Mouse (Mus musculus) heart, embryonic 16.5 days (tissue): ENCODE measurements around the gene Pla1a. TPM values are rescaled to one million over a fixed set of nuclear protein-coding genes. Genes with fewer than 3 reads are reported as not detected.
A peak's percentile ranks its signal among the peaks of the same experiment; 100 is the strongest.

ENCODE experiments used
- ATAC-seq: fragments of 200-750 bp; cut with Nextera tagmentation; replicated peaks from 2 replicates; pipeline ENCODE4 v1.8.0; 2017; ENCODE audit warnings: moderate number of reproducible peaks; ENCODE audit not compliant: insufficient read depth, low FRiP score; ENCODE audit errors: extremely low read depth
- H3K27ac ChIP-seq: fragments of 300-500 bp; sonication (generic); 2 replicates; pipeline ENCODE4 v1.5.1; 2014; ENCODE audit warnings: mild to moderate bottlenecking, low read length, control low read depth, moderate library complexity
- H3K27me3 ChIP-seq: fragments of 300-500 bp; sonication (generic); 2 replicates; pipeline ENCODE4 v1.6.1; 2014; ENCODE audit warnings: low read length, mixed read lengths; ENCODE audit not compliant: control insufficient read depth, insufficient read depth
- H3K36me3 ChIP-seq: fragments of 300-500 bp; sonication (generic); 2 replicates; pipeline ENCODE4 v1.6.1; 2014; ENCODE audit not compliant: control insufficient read depth, insufficient read depth
- H3K4me1 ChIP-seq: fragments of 300-500 bp; sonication (generic); 2 replicates; pipeline ENCODE4 v1.6.1; 2014; ENCODE audit warnings: low read length, mixed read lengths; ENCODE audit not compliant: control insufficient read depth, insufficient read depth
- H3K4me2 ChIP-seq: fragments of 300-500 bp; sonication (generic); 2 replicates; pipeline ENCODE4 v1.6.1; 2014; ENCODE audit warnings: low read depth, mild to moderate bottlenecking, control low read depth, low read length
- H3K4me3 ChIP-seq: fragments of 300-500 bp; sonication (generic); 2 replicates; pipeline ENCODE4 v1.5.1; 2014; ENCODE audit warnings: mild to moderate bottlenecking, control low read depth, low read length
- H3K9ac ChIP-seq: fragments of 300-500 bp; sonication (generic); 2 replicates; pipeline ENCODE4 v1.6.1; 2014; ENCODE audit warnings: low read length, control low read depth
- H3K9me3 ChIP-seq: fragments of 300-500 bp; sonication (generic); replicated peaks from 2 replicates; pipeline ENCODE4 v1.6.1; 2016; ENCODE audit warnings: low read length; ENCODE audit not compliant: control insufficient read depth
- WGBS: fragments of 180-500 bp; shearing (Covaris S2); extraction: QIAGEN DNeasy Blood & Tissue Kit; methylation state at CpG from one replicate; pipeline ENCODE4 v1.1.7; 2014; 5-methylcytosine and 5-hydroxymethylcytosine counted together
- polyA plus RNA-seq: library from polyadenylated mRNA; unstranded; fragments of >200 nt; fragmentation: Nextera tagmentation; extraction: Ambion mirVana; gene quantifications from 2 replicates; pipeline ENCODE4 v1.2.1, GENCODE M21; 2015

Gene Pla1a
- polyA plus RNA-seq, 1 experiment from 2014 or later = 3.6 TPM

DNA sequence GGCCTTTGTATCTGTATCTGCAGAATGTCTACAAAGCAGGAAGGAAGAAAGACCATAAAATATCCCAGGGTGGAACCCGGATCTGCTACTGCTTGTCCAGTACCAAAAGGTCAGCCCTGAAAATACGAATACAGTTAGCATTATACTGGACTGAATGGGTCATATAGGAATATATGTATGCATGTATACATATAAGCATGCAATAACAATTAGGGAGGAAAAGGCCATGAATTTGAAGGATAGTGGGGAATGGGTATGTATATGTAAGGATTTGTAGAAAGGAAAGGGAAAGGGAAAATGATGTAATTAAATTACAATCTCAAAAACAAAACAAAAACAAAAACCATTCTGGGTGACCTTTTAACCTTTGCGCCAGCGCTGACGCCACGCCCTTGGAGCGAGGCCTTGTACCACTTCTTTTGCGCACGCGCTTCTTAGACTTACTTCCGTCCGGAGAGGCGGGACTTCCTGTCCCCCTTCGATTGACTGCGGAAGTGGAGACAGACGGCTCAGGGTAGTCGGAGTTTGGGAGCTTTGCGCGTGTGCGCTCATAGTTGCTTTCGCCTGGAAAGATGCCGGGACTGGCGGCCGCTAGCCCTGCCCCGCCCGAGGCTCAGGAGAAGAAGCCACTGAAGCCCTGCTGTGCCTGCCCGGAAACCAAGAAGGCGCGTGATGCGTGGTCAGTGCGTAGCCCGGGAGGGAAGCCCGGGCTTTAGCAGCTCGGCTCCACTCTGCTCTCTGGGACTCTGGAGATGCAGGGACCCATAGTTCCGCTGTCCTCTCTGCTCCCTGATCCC is 86.2 kb downstream of the Pla1a start, which contains the start of the genes Cox17 and Gm21987:
Gene Cox17 (plus strand): TSS at position 463 of the 797 bp plus-strand sequence.
Gene Gm21987 (plus strand): TSS at position 512 of the 797 bp plus-strand sequence.
- Histone ChIP-seq H3K4me3 (peak within 1 kb of the TSS; percentile 94), H3K4me1 (peaks cover 41% of the 10 kb centered on the region), H3K27me3 (no peaks in the 10 kb centered on the region), H3K27ac (peak within 1 kb of the TSS; percentile 98), H3K9ac (peak within 1 kb of the TSS; percentile 98), H3K9me3 (no peaks in the 10 kb centered on the region), H3K36me3 (peaks cover 8% of the 10 kb centered on the region; the same call in 1 of the 2 replicates), H3K4me2 (peak within 1 kb of the TSS; percentile 81)
- ATAC-seq = peak; percentile 87
- 3% methylated on average over 35 of the region's 35 CpGs for WGBS

Other genes starting within 250 kb of the Pla1a start
- 0.09 TPM in 1 of 2 replicates, not detected in the other for gene Nr1i2, start 138.3 kb downstream of the Pla1a start, polyA plus RNA-seq
- gene Maats1, start 91.0 kb downstream of the Pla1a start, polyA plus RNA-seq = 0.12 and 0.50 TPM in 2 replicates
- gene Cox17, start 86.2 kb downstream of the Pla1a start, polyA plus RNA-seq = 256 and 261 TPM in 2 replicates
- gene Gm21987, start 86.1 kb downstream of the Pla1a start, polyA plus RNA-seq = 2.3 and 4.6 TPM in 2 replicates
- 421 and 423 TPM in 2 replicates for gene Popdc2, start 70.9 kb downstream of the Pla1a start, polyA plus RNA-seq
- gene Adprh, start 19.6 kb upstream of the Pla1a start, polyA plus RNA-seq = 87.6 and 88.6 TPM in 2 replicates
- 0.60 and 0.62 TPM in 2 replicates for gene Cd80, start 22.4 kb upstream of the Pla1a start, polyA plus RNA-seq
- 35.0 and 39.6 TPM in 2 replicates for gene Timmdc1, start 89.5 kb upstream of the Pla1a start, polyA plus RNA-seq
- 27.4 and 28.9 TPM in 2 replicates for gene Poglut1, start 117.1 kb upstream of the Pla1a start, polyA plus RNA-seq
- gene Tmem39a, start 125.6 kb upstream of the Pla1a start, polyA plus RNA-seq = 62.0 and 64.4 TPM in 2 replicates